Mouse (Mus musculus) myocyte (in vitro differentiated cells): ENCODE results near the gene Frrs1l.

Experiments used
- POLR2A ChIP-seq: IDR thresholded peaks from one replicate; pipeline ENCODE4 v1.6.1; 2011; ENCODE audit warnings: low read depth, mild to moderate bottlenecking, control low read depth, moderate library complexity; ENCODE audit not compliant: insufficient read length
- REST ChIP-seq: IDR thresholded peaks from one replicate; pipeline ENCODE4 v1.6.1; 2011; ENCODE audit warnings: mild to moderate bottlenecking, control low read depth, moderate library complexity; ENCODE audit not compliant: insufficient read depth, insufficient read length
- TCF12 ChIP-seq: IDR thresholded peaks from one replicate; pipeline ENCODE4 v1.6.1; 2011; ENCODE audit warnings: mild to moderate bottlenecking, control low read depth; ENCODE audit not compliant: poor library complexity, insufficient read depth, severe bottlenecking

- TF ChIP-seq POLR2A, result no peak
- TF ChIP-seq REST, result no peak
- no peak for TF ChIP-seq TCF12
Observed at GRCm38 (mm10) chr4:56961320-56961925, 28.8 kb downstream of the Frrs1l start.
